Comparison of ENCODE assay signal across 10 mouse cellular contexts in genomic region chr2:39142357-39142948, GRCm38 (mm10). TPM values are rescaled to one million over a fixed set of nuclear protein-coding genes. Genes with fewer than 3 reads are reported as not detected.
DNase-seq lines count a peak whose midpoint lies in the region.
"Had no signal": no experiment of that assay in that cellular context is flagged by ENCODE, and none has a peak within 500 bp of the region (broad histone marks: within the 10 kb centered on the region; RNA-seq: fewer than 3 reads in every experiment).

No protein-coding gene starts in this region.

- DNase-seq in cerebellum, postnatal 25 days, result peak; percentile 18 to 37
- no peak for DNase-seq in cerebellum, adult 9-11 months
- peak; percentile 50 for DNase-seq in 416B (ENCODE audit: low read depth)
- DNase-seq in frontal cortex, postnatal 14 days (ENCODE audit: low spot score in 2 of 2), result peak; percentile 25 to 32
- DNase-seq in left cerebral cortex, postnatal 36 days (ENCODE audit: low spot score in 2 of 2), result peak; percentile 56 to 61
- no peak for DNase-seq in heart, adult 8-10 months (ENCODE audit: low spot score)
- DNase-seq in lung, postnatal 10 days, result no peak
- no peak for DNase-seq in gastrocnemius, postnatal 36 days
- DNase-seq: kidney, postnatal 10 days; spleen, adult 18-20 months had no signal

- intact Hi-C loops in left cerebral cortex, postnatal 36 days (cut with DNase I), result no loop called here
- intact Hi-C loops in gastrocnemius, postnatal 36 days (cut with DNase I), result no loop called here

RNA-seq across cellular contexts. Expression of gene Scai, which starts 48.1 kb away (rescaled TPM):
- total RNA-seq in left cerebral cortex, postnatal 36 days (2021), result 10 to 100 TPM; 59.9 to 60.5 TPM
- 1 to 10 TPM; 4.2 to 5.2 (median 4.3) TPM for total RNA-seq in heart, adult 8-10 months (2022)
- total RNA-seq in gastrocnemius, postnatal 36 days (2021), result 1 to 10 TPM; 2.7 to 2.8 TPM

Comparison
In these comparisons a context has a peak if more than half of its experiments do, and no peak if none do; other contexts are left out.
1. DNase-seq: peak in cerebellum, postnatal 25 days (2 of 2), 416B (single experiment), frontal cortex, postnatal 14 days (2 of 2) and left cerebral cortex, postnatal 36 days (2 of 2); none in cerebellum, adult 9-11 months (single experiment), heart, adult 8-10 months (single experiment), lung, postnatal 10 days (single experiment) and gastrocnemius, postnatal 36 days (0 of 2).
2. RNA of gene Scai, which starts 48.1 kb away (total RNA-seq): 59.9 to 60.5 TPM in left cerebral cortex, postnatal 36 days; 4.2 to 5.2 TPM in heart, adult 8-10 months and 2.7 to 2.8 TPM in gastrocnemius, postnatal 36 days; every median in the first group is over 4 times any median in the second.